Mouse (Mus musculus): ENCODE data around the gene Ccl5. TPM values are rescaled to one million over a fixed set of nuclear protein-coding genes. Genes with fewer than 3 reads are reported as not detected.
"Not testable (repeated sequence)": the region's sequence is repeated elsewhere in the genome, so short reads cannot be mapped to it uniquely, and the experiment has no call there.

Gene Ccl5
- total RNA-seq (2021), result not detected

GRCm38 (mm10) chr11:83530360-83530759 lies at the start of gene Ccl5:
Gene Ccl5, minus strand, starts transcription at chr11:83530518.
- intact Hi-C loops (cut with DNase I), result no loop called here

GRCm38 (mm10) chr11:83578999-83579398 lies 48.7 kb upstream of the Ccl5 start:
- intact Hi-C loops (cut with DNase I), result no loop called here
- DNase-seq, result no peak

More at GRCm38 (mm10) chr11:83530360-83530759, at the start of gene Ccl5:
- no peak for DNase-seq

- intact Hi-C loops (cut with DNase I), result no loop called here
- no peak for DNase-seq
Measured at GRCm38 (mm10) chr11:83578186-83578760, 48.0 kb upstream of the Ccl5 start, which contains the start of gene Ccl9. Gene Ccl9, minus strand, starts transcription at chr11:83578636.

GRCm38 (mm10) chr11:83576927-83577555 lies 46.7 kb upstream of the Ccl5 start:
- DNase-seq, result no peak
- intact Hi-C loops (cut with DNase I), result no loop called here

- intact Hi-C loops (cut with DNase I), result no loop called here
- no peak for DNase-seq
Measured at GRCm38 (mm10) chr11:83572834-83573233, 42.5 kb upstream of the Ccl5 start.

- peak; percentile 45 to 49 for DNase-seq
- intact Hi-C loops (cut with DNase I), result no loop called here
Measured at GRCm38 (mm10) chr11:83572223-83572622, 41.9 kb upstream of the Ccl5 start.

- DNase-seq, result no peak
- intact Hi-C loops (cut with DNase I), result no loop called here
Measured at GRCm38 (mm10) chr11:83570189-83570588, 39.9 kb upstream of the Ccl5 start.

GRCm38 (mm10) chr11:83569249-83569648 lies 38.9 kb upstream of the Ccl5 start:
- intact Hi-C loops (cut with DNase I), result no loop called here
- no peak for DNase-seq

- intact Hi-C loops (cut with DNase I), result no loop called here
- DNase-seq, result no peak
Measured at GRCm38 (mm10) chr11:83568786-83569185, 38.5 kb upstream of the Ccl5 start.

- intact Hi-C loops (cut with DNase I), result no loop called here
- DNase-seq, result no peak
Measured at GRCm38 (mm10) chr11:83568061-83568460, 37.7 kb upstream of the Ccl5 start.

GRCm38 (mm10) chr11:83567311-83567710 lies 37.0 kb upstream of the Ccl5 start:
- intact Hi-C loops (cut with DNase I), result no loop called here
- DNase-seq, result no peak

GRCm38 (mm10) chr11:83566617-83567016 lies 36.3 kb upstream of the Ccl5 start:
- intact Hi-C loops (cut with DNase I), result no loop called here

GRCm38 (mm10) chr11:83563754-83564153 lies 33.4 kb upstream of the Ccl5 start:
- peak; percentile 55 to 68 for DNase-seq
- intact Hi-C loops (cut with DNase I), result no loop called here

More at GRCm38 (mm10) chr11:83566617-83567016, 36.3 kb upstream of the Ccl5 start:
- no peak for DNase-seq

- intact Hi-C loops (cut with DNase I), result no loop called here
- DNase-seq, result no peak
Measured at GRCm38 (mm10) chr11:83562311-83562887, 32.1 kb upstream of the Ccl5 start.

GRCm38 (mm10) chr11:83560405-83560804 lies 30.1 kb upstream of the Ccl5 start:
- DNase-seq, result no peak

GRCm38 (mm10) chr11:83557074-83557473 lies 26.8 kb upstream of the Ccl5 start:
- no peak for DNase-seq
- intact Hi-C loops (cut with DNase I), result loop anchor here (2.0 kb wide), 1 partner anchor 76 kb away; no protein-coding TSS in a partner anchor

More at GRCm38 (mm10) chr11:83560405-83560804, 30.1 kb upstream of the Ccl5 start:
- intact Hi-C loops (cut with DNase I), result no loop called here

GRCm38 (mm10) chr11:83556085-83556781 lies 25.9 kb upstream of the Ccl5 start:
- intact Hi-C loops (cut with DNase I), result loop anchor here (1.0 to 2.0 kb wide), 2 partner anchors 77 to 183 kb away; no protein-coding TSS in a partner anchor
- peak; percentile 69 to 71 for DNase-seq

- intact Hi-C loops (cut with DNase I), result no loop called here
- no peak for DNase-seq
Measured at GRCm38 (mm10) chr11:83551668-83552067, 21.4 kb upstream of the Ccl5 start.

- intact Hi-C loops (cut with DNase I); DNase-seq: not testable (repeated sequence)
Measured at GRCm38 (mm10) chr11:83551037-83551436, 20.7 kb upstream of the Ccl5 start.

- intact Hi-C loops (cut with DNase I), result no loop called here
- no peak for DNase-seq
Measured at GRCm38 (mm10) chr11:83550186-83550632, 19.9 kb upstream of the Ccl5 start.

- intact Hi-C loops (cut with DNase I), result no loop called here
- DNase-seq, result no peak
Measured at GRCm38 (mm10) chr11:83544214-83544613, 13.9 kb upstream of the Ccl5 start.
